Mouse (Mus musculus) lung, postnatal 0 days (tissue): ENCODE measurements around the gene Prss16.
"Not testable (repeated sequence)": the region's sequence is repeated elsewhere in the genome, so short reads cannot be mapped to it uniquely, and the experiment has no call there.

ENCODE experiments used
- CTCF ChIP-seq: IDR thresholded peaks from 2 replicates; pipeline ENCODE4 v1.5.1; 2016; ENCODE audit warnings: antibody characterized with exemption, mild to moderate bottlenecking
- EP300 ChIP-seq: IDR thresholded peaks from 2 replicates; pipeline ENCODE4 v1.6.1; 2016; ENCODE audit warnings: antibody characterized with exemption, mild to moderate bottlenecking, control low read depth

- not testable (repeated sequence) for TF ChIP-seq CTCF
- TF ChIP-seq EP300: peak; percentile 70
These were observed 33.3 kb upstream of the Prss16 start, which contains the start of the genes Hist1h2ag and Hist1h2bj for GRCm38 (mm10) chr13:22042568-22043502.
